Mouse (Mus musculus): Measurements from ENCODE around the gene Sugp1.
"Not testable (repeated sequence)": the region's sequence is repeated elsewhere in the genome, so short reads cannot be mapped to it uniquely, and the experiment has no call there.

Gene Sugp1

DNA sequence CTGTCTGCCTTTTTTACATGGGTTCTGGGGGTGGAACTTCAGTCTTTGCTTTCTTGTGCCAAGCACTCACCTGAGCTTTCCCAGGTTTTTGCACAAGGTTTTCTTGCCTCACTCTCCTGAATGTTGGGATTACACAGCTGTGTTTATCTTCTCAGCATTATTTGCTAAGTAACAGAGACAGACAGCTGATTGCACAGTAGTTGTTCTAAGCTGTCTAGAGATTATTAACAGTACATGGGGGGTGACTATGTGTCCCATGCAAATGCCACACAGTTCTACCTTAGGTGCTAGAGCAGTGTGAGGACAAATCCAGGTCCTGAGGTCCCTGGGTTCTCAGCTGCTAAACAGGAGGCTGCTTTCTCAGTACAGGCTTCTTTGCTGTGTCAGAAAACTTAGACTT, 7.0 kb downstream of the Sugp1 start:
- no peak for DNase-seq

DNA sequence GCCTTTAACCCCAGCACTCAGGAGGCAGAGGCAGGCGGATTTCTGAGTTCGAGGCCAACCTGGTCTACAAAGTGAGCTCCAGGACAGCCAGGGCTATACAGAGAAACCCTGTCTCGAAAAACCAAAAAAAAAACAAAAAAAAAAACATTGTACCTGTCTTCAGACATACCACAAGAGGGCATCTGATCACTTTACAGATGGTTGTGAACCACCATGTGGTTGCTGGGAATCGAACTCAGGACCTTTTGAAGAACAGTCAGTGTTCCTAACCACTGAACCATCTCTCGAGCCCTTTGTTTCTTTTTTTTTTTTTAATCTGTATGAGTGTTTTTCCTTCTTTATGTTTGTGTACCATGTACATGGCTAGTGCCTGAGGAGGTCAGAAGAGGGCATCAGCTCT, 7.8 kb downstream of the Sugp1 start:
- not testable (repeated sequence) for DNase-seq

DNA sequence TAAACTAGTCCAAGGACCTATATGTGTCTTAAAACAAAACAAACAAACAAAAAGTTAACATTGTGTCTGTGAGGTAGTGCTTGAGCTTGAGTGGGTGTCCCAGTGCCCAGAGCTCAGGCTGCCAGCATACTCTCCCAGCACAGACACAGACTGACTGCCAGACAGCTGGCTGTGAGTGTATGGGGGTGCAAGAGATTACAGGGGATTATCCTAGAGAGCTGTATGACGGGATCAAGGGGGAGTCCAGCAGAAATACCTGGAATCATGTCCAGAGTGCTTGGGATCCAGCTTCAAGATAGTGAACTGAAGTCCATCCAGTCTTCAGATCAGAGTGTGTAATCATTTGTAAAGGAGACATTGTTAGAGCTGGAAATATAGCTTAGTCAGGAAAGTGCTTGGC, 15.1 kb downstream of the Sugp1 start:
- DNase-seq, result no peak

DNA sequence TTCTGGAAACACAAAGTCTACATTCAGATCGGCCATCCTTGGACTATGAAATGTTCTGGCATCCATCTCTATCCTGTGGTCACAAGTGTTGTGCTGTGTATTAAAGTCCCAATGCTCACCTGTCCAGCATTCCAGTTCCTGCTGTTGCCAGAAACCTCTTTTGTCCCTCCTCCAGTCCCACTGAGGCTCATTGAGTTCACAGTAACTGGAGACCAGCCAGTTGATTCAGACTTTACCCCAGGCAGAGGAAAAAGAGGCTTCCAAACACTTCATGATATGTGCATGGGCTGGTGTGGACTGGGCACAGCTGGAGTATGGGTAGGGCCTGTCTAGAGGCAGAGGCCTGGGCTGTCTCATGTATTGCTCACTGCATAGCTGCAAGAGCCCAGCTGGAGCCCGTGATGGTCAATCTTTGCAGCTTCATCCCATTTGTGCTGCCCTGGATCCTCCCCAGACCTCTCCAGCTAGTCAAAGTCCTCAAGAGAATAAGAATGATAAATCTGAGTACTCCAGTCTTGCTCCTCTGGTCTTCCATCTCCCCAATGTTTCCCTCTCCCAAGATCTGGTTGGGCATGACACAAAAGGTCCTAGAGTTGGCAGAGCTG, 29.3 kb downstream of the Sugp1 start:
- DNase-seq, result no peak

DNA sequence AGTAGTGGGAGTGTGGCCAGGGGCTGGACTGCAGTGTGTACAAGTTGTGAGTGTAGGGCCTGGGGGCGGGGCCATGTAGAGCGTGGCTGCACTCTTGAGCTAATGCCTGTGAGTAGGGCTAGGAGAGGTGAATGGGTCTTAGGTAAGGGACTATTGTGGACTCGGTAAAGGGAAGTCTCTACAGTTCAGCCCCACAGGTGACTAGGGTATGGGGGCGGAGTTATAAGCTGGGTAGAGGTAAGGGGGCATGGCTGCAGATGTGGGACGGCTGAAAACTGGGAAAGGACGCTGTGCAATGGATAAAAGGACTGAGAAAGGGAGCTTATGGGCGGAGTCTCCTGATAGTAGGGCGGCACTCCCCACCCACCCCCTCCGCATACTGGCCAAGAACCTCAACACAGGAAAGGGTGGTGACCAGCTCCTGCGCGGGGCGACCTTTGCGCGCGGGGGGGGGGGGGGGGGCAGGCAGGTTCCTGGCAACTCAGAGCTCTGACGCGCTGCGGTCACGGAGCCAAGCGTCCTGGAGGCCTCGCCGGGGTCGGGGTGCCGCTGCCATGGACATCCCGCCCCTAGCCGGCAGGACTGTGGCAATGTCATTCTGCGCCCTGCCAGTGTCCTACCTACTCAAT, 29.9 kb downstream of the Sugp1 start, which contains the start of gene Tm6sf2:
Gene Tm6sf2, plus strand, starts transcription at position 484 of the 629 bp plus-strand sequence.
- DNase-seq, result peak; percentile 61

DNA sequence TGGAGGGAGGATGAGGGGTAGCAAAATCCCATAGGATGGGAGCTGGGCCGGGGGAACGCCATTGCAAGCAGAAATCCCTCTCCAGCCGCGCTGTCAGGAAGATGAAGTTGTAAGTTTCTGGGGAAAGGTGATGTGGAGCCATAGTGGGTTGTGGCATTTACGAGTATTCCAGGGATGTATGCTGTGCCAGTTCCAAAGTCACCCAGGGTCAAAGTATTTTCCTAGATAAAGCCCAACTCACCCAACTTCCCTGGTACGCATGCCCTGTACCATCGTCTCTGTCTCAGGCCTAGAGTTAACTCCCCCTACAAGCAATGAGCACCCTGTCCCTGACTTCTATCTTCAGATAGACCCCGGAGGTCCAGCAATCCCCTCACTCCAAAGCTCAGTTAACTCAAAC, 30.5 kb downstream of the Sugp1 start:
- DNase-seq, result no peak

DNA sequence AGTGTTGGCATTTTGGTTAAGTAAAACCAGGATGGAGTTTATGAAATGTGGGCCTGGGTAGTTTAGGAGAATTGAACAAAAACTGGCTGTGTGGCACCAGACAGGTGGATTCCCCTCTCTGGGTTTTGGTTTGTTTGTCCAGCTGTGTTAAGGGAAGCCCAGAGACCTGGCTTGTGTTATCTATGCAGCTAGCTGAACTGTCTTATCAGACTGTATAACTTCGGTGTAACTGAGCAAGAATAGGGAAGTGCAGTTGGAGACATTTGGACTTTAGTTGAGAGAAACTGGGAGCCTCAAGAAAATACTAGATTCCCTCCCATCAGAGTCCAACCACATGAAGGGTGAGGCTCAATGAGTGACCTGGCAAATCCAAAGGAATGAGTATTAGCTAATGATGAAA, 31.1 kb downstream of the Sugp1 start:
- no peak for DNase-seq

DNA sequence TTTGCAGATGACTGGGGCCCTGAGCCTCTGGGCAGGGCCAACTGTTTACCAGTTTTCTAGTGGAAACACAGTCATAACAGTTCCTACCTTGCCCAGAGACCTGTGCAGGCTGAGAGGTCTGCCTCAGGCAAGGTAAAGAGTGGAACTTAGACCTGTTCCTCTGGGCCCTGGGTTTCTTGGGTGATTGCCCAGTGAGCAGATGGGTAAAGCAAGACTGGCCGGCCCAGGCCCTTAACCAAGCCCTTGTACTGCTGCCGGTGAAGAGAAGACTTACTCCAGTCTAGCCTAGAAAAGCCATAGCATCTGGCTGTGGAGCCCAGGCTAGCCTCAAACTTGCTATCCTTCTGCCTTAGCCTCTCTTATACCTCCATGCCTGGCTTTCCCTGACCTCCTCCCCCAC, 39.4 kb downstream of the Sugp1 start:
- no peak for DNase-seq

DNA sequence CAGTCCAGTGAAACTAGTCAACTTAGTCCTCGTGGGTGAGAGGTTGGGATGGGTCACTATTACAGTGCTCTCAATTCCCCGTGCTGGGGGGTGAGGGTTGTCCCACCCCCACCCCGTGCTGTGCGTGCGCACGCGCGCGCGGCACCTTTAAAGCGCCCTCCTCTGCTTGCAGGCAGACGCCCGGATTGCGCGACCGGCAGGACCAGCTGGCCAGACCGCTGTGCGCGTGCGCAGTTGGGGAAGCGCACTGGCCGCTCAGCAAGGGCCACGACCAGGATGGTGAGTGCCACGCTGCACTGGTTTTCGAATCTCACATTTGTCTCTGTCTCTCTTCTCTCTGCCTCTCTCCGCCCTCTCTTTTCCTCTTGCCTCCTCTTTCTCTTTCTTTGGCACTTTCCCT, 40.7 kb downstream of the Sugp1 start, which contains the start of gene Hapln4:
Gene Hapln4, plus strand, starts transcription at position 173 of the 400 bp plus-strand sequence.
- peak; percentile 55 for DNase-seq

DNA sequence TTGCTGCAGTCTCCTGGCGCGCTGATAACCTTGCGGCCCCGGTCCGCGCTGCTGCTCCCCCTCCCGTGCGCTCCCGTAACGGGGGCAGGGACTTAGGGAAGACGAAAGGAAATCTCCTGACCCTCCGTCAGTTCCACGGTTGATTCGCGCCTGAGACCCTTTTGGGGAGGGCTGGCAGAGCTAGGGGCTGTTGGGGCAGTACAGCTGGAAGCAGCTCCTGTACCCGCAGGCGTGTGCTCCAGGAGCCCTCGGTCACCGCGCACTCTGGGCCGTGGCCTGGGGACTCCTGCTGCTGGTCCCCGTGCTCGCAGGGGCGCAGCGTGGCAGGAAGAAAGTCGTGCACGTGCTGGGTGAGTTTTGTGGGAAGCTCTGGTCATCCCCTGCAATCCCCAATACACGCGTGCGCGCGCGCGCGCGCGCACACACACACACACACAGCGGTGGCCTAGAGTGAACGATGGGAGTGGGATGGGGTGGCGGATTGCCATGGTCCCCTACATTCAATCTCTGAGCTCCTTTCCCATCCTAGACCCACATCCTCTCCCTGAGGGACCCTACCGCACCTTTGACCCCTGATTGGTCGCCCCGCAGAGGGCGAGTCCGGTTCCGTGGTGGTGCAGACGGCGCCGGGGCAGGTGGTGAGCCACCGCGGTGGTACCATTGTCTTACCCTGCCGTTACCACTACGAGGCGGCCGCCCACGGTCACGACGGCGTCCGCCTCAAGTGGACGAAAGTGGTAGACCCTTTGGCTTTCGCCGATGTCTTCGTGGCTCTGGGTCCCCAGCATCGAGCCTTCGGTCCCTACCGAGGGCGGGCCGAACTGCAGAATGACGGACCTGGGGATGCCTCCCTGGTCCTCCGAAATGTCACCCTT, 41.8 kb downstream of the Sugp1 start:
- DNase-seq, result no peak

DNA sequence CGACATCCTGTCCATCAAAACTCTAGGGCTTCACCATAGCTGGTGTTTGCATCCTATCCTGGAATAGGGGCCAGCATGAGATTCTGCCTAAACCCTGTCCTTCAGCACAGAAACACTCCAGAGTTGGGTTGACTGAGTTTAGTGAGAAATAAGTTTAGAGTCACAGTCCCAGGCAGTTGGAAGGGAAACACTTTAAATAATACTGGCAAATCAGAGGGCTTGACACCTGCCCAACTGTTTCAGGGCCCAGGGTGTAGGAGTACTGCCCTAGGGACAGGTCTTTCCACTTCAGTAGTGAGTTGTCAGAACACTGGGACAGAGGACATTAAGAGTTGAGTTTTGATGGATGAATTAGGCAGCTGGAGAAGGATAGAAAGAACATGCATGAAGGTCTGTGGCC, 43.5 kb downstream of the Sugp1 start:
- no peak for DNase-seq

DNA sequence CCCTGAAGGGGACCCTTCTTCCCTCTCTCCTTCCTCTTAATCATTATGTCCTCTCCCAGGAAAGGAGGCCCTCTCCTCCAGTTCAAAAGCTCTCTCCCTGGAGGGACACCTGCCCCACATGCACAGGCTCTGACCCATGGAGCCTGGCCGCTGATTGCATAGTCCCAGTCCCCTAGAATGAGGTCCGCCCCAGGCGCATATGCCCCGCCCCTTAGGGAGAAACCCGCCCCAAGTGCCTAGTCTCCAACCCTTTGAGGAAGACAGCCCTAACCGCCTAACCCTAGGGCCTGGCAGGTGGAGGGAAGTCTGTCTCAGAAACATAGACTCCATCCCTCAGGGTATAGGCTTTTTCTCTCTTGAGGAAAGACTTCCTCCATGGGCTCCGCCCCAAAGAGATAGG, 44.6 kb downstream of the Sugp1 start:
- DNase-seq, result peak; percentile 25

DNA sequence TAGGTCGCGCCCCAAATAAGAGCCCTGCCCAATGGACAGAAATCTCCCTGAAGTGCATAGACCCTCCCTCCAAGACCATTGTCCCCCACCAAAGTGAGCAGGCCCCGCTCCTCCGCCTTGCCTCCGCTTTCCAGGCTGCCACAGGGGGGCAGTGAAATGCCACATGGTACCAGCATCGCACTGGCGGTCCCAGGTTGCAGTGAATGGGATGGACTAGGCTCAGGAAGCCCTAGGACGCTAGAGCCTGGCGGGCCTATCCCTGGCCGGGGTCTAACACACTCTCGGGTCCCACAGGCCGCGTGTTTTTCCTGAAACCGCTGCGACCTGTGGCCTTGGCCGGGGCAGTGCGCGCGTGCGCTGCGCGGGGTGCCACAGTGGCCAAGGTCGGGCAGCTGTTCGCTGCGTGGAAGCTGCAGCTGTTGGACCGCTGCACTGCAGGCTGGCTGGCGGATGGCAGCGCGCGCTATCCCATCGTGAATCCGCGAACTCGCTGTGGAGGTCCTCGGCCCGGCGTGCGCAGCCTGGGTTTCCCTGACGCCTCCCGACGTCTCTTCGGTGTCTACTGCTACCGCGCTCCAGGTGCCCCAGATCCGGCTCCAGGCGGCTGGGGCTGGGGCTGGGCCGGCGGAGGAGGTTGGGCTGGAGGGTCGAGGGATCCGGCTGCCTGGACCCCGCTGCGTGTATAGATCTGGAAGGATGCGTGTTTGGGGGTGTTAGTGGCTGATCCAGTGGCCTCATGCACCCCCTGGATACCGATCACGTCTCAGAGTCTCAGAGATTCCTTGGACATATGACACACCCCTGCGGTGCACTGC, 45.4 kb downstream of the Sugp1 start:
- peak; percentile 38 for DNase-seq

DNA sequence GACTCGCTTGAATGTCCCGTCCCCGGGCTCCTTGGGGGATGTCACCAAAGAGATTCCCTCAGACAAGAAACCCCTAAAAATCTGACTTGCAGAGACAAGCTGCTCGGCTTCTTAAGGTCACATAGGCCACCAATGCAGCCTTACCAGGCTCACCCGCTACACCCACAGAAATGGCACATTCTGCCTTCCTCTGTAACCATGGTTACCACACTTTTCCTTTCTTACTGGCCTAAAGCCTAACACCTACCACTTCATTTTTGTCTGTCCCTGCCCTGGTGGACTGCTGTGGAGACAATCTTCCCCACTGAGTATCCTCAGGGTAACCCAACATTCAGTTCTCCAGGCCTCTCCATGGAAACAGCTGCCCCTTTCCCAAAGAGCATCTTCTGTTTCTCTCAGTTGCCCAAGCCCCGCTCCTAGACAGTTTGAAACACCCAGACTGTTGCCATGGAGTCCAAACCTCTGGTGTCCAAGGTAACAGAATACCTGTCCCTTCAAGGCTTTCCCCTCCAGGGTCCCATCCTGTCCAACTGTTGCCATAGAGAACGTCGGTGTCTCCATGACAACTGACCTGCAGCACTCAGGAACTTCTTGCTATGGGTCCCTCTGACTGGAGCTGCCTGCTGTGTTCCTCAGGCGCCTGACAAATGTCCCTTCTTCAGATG, 46.8 kb downstream of the Sugp1 start:
- DNase-seq, result no peak

DNA sequence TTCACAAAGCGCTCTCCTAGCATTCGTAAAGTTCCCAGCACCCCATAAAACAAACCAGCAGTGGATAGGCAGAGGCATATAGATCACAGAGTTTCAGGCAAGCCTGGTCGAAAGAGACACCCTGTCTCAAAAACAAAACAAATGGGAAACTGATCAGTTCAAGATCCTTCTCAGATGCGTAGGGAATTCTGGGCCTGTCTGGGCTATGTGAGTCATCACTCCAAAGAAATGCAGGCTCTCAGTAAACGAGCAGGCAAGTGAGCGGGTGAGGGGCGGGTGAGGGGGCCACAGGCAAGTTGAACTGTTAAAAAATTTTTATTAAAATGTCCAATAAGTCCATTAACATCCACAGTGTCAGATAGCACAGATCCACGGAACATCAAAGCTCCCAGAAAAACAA, 50.2 kb downstream of the Sugp1 start:
- DNase-seq, result no peak

DNA sequence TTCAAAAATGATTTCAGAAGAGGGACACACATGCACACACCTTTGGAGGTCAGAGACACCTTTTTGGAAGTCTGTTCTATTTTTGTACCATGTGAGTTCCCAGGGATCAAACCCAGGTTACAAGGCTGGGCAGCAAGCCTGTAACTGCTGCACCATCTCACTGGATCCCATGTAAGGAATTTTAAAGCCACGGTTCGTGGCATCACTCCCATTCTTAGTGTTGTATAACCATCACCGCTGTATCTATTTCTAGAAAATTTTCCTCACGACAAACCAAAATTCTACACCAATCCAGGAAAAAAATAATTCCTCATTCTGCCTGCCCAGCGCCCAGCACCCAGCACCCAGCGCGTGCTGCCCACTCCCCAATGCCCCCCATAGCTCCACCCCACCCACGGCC, 56.7 kb downstream of the Sugp1 start:
- no peak for DNase-seq

DNA sequence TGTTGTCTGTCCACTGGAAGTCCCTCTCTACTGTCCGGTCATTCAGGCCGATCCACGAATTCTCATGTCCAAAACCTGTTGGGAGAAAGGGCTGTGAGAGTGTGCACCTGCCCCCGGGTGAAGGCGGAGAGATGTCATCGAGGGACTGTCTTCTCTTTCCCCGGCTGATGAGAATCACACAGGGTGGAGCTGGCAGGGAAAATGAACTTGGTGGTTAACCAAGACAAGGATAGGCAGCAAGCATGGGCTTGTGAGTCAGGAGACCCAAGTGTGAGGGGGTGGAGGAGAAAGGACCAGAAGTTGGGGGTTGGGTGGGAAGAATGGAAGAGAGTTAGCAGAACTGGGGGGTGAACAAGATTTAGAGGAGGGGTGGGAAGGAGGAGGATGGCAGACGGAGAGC, 57.6 kb downstream of the Sugp1 start:
- no peak for DNase-seq

DNA sequence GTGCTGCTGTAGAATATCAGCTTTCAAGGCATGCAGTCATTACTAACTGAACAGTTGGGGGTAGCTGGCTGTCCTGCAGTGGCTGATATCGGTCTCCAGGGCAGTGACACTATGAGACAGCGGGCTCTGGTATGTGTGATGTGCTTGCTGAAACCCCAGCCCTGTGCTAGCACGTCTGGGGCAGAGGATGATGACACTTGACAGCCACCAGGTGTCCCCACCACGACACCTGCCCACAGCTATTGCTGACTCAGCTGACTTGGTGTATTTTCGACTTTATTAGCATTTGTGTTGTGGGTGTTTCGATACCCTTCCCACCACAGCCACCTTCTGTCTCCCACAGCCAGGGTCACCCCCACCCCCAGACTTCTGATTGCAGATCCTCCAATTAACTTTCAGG, 61.9 kb downstream of the Sugp1 start:
- peak; percentile 47 for DNase-seq

DNA sequence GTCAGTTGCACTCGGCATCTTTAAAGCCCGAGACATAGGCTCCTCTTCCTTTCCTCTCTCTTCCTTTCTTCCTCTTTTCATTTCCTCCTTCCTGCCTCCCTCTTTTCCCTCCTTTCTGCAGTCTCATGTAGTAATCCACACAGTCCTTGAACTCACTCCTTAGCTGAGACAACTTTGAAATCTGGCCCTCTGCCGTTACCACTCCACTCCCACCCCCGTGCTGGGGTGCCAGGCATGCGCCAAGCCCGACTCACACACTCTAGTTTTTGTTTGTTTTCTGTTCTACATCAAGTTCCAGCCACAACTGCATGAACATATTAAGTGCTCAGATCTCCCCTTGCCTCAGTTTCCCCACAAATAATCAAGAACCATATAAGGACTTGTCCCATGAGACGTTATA, 62.3 kb downstream of the Sugp1 start:
- no peak for DNase-seq

DNA sequence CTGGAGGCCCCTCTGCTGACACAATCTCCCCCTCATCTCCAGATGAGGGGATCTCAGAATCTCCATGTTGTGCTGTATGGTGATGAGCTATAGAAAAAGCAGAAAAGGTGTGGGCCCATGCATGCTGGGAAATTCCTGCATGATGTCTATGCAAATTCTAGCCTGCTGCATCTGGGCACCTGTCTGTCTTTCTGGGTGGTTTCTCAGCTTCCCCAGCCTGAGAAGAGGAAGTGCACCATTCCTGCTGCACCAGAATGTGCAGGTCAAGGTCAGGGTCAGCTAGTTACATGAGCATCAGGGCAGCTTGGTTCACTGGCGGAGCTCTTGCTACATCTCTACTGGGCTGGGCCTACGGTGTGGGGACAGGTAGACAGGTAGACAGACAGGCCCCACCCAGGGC, 67.8 kb downstream of the Sugp1 start:
- no peak for DNase-seq

DNA sequence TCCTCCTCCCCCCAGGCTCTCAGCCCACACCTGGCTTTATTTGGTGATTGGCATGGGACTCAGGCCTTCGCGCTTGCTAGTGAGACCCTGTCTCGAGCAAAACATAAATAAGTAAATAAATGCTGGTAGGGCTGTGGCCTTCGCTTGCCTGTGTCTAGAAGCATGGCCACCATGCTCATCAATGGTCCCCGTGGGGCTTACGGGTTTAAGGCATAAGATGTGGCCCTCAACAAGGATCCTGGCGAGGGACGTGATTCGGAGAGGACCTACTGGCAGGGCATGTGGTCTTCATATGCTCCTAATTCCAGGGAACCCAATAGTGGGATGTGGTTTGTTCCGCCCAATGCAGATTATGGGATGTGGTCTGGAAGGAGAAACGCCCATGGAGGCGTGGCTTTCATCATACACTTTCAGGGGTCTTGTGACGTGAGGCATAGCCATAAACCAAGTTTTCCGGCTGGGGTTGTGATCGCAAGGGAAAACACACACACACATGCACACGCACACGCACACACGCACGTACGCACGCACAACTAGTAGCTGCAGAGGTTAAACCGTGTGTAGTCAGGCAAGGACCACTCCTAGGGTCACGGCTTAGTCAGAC, 68.7 kb downstream of the Sugp1 start:
- no peak for DNase-seq

DNA sequence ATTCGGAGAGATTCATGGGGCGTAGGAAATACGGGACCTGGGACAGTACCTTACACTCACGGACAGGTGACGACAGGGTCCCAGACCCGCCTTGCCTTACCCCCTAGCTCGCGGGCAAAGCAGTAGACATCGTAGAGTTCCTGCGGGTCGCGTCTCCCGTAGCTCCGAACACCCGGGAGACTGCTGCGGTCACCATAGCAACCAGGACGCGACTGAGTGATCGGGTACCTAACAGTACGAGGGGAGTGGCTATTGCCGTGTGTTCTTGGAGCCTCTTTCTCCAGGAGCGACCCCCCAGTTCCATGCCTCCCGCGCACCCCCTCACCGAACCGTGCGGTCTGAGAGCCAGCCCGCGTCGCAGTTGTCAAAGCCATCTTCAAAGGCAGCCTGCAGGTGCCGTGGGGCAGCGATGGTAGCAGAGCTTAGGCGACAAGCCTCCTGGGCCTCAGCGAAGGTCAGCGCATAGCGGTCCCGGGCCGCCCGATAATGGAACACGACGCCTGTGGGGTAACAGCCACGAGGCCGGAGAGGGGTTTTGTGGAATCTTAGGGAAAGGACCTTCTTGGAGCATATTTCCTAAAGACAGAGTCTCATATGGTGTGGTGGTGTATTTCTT, 69.9 kb downstream of the Sugp1 start:
- DNase-seq, result no peak
